Mouse (Mus musculus) right cerebral cortex, postnatal 4 days (tissue): ENCODE results near the gene Cdc25a.
A peak's percentile ranks its signal among the peaks of the same experiment; 100 is the strongest.

ENCODE experiments used
- DNase-seq: peaks from one replicate; pipeline ENCODE4 v3.0.0-alpha.2; 2022

Cdc25a gene

GRCm38 (mm10) chr9:109894413-109895090 lies 19.2 kb downstream of the Cdc25a start:
- peak; percentile 66 for DNase-seq

- no peak for DNase-seq
Measured at GRCm38 (mm10) chr9:109895593-109895992, 20.2 kb downstream of the Cdc25a start.

- no peak for DNase-seq
Measured at GRCm38 (mm10) chr9:109896253-109897150, 21.1 kb downstream of the Cdc25a start.

GRCm38 (mm10) chr9:109898027-109898426 lies 22.6 kb downstream of the Cdc25a start:
- no peak for DNase-seq

GRCm38 (mm10) chr9:109899361-109899760 lies 24.0 kb downstream of the Cdc25a start:
- no peak for DNase-seq

GRCm38 (mm10) chr9:109899774-109900173 lies 24.4 kb downstream of the Cdc25a start:
- no peak for DNase-seq

- no peak for DNase-seq
Measured at GRCm38 (mm10) chr9:109900604-109901003, 25.2 kb downstream of the Cdc25a start.

DNA sequence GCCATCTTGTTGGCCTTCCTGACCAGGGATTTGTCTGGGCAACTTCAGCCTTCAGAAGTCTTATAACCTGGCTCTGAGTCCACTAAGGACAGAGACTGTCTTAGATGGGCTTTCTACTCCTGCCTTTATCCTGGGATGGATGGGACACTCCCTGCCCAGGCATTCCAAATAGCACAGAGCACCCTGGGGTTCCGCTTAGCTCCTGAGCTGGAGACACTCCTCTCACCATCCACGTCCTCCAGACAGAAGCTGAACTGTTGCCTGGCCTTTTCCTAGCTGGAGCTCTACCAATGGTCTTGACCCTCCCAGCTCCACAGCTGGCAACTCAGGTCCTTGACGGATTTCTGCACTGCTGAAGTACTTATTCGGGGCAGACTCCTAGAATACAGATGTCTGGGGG lies 26.9 kb downstream of the Cdc25a start:
- DNase-seq = no peak

DNA sequence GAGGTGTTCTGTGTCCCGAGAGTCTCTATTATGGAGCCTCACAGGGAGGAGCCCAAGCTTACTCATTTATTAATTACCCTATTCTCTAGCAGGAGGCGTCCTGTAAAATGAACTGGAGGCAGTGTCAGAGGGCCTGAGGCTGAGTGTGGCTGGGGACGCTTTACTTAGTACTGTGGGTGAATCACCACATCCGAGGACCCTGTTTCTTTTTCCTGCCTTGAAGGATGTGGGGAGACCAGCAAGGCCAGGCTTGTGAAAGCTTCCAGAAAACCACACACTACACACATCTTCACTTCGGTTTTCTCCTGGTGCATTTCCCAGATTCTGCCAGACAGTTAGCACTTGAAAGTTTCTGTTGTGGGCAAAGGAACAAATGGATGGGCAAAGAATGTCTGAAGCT lies 27.4 kb downstream of the Cdc25a start:
- no peak for DNase-seq

DNA sequence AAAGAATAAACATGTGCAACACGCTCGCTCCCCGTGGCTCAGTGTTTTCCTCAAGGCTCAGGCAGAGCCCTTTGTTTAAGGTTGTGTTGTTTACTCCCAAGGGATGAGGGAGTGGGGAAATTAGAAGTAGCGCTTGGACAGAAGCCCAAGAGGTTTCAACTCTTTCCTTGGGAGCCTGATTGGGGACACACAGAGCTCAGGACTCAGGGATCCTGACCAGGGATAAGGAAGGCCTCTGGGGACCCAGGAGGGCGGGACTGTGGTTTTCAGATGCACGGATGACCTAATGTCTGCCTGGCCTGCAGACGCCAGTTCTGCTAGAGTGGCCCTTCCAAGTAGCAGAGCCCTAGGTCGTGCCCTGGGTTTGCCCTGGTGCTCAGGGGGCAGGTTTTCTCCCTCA lies 31.9 kb downstream of the Cdc25a start:
- DNase-seq = no peak

GRCm38 (mm10) chr9:109907774-109908465 lies 32.5 kb downstream of the Cdc25a start:
- DNase-seq = no peak

DNA sequence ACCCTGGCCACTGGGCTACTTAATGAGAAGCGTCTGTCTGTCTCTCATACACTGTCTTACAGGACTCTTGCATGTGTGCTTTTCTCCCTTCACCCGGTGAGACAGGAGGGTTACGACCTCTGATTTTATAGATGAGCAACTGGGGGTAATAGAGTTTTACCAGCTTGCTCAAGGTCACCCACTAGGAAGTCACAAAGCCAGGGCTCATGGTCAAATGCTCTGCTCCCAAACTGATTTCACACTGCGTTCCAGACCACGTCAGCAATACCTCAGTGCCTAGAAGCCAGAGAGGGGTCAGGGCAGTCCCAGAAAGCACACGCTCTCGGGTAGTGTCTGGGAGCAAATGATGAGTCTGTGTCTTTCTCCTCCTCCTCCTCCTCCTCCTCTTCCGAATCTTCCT lies 33.7 kb downstream of the Cdc25a start:
- DNase-seq = no peak

DNA sequence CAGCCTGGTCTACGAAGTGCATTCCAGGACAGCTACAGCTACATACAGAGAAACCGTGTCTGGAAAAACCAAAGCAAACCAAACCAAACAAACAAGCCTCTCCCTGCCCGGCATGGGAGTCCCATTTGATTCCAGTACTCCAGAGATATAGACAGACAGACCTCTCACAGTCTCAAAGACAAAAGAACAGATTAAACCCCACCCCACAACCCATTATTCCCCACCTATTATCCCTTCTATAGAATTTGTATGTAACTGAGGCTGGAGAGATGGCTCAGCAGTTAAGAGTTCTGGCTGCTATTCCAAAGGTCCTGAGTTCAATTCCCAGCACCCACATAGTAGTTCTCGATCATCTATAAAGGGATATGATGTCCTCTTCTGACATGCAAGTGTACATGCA lies 34.5 kb downstream of the Cdc25a start:
- DNase-seq = no peak

- DNase-seq = no peak
Measured at GRCm38 (mm10) chr9:109911779-109912178, 36.4 kb downstream of the Cdc25a start.

DNA sequence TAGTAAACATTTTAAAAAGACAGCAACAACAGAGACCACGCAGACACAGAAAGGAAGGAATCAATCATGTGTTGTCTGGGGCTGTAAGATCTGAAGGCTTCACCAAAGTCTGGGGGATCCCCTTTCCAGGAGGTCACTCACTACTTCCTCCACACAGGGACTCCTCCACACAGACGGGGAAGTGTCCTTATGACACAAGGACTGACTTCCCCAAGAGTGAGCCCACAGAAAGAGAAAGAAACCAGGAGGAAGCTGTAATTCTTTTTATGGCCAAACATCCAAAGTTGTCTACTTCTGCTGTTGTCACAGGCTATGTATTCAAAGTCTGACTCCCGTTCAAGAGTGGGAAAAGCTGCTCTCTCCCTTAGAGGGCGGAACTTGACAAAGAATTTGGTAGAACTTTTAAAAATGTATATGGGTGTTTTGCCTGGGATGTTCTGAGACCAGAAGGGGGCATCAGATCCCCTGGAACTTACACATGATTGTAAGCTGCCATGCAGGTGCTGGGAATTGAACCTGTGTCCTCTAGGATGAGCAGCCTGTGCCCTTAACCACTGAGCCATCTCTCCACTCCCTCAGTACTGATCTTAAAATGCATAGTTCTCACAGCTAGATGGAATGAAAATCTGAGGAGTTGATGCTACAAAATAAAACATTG lies 39.0 kb downstream of the Cdc25a start:
- no peak for DNase-seq

DNA sequence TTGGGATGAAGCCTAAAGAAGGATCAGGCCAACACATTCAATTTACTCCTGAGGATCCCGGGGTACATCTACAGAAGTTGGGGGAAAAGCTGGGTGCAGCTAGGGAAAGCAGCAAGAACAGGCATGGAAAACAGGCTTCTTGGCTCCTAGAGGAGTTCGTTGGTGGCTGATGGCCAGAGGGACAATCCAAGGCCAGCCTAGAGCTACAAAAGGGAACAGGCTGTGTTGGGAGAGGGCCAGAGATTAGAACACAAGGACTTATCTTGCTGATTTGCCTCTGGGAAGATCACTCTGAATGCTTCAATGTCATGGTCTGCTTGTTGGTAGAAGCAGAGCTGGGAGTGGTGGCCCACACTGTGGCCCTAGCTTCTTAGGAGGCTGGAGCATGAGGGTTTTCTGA lies 42.6 kb downstream of the Cdc25a start:
- DNase-seq = no peak

GRCm38 (mm10) chr9:109929131-109929530 lies 53.8 kb downstream of the Cdc25a start:
- no peak for DNase-seq

DNA sequence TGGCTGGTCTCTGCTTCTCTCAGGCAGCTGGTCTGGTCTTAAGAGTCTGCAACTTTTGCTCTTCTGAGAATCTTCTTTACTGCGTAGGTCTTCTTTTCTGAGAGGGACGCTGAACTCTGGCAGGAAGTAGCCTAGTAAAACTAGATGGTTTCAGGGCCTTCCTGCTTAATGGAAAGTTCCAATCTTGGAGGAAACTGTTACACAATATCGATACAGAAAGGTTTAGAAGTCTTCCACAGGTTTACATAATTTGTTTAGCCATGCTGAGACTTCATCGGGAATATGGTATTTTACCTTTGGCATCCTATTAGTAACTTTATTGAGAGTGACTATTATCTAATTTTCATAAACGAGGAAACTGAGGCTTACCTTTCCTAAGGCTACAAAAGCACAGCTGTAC lies 54.7 kb downstream of the Cdc25a start:
- no peak for DNase-seq

- DNase-seq = no peak
Measured at GRCm38 (mm10) chr9:109930752-109931151, 55.4 kb downstream of the Cdc25a start.

DNA sequence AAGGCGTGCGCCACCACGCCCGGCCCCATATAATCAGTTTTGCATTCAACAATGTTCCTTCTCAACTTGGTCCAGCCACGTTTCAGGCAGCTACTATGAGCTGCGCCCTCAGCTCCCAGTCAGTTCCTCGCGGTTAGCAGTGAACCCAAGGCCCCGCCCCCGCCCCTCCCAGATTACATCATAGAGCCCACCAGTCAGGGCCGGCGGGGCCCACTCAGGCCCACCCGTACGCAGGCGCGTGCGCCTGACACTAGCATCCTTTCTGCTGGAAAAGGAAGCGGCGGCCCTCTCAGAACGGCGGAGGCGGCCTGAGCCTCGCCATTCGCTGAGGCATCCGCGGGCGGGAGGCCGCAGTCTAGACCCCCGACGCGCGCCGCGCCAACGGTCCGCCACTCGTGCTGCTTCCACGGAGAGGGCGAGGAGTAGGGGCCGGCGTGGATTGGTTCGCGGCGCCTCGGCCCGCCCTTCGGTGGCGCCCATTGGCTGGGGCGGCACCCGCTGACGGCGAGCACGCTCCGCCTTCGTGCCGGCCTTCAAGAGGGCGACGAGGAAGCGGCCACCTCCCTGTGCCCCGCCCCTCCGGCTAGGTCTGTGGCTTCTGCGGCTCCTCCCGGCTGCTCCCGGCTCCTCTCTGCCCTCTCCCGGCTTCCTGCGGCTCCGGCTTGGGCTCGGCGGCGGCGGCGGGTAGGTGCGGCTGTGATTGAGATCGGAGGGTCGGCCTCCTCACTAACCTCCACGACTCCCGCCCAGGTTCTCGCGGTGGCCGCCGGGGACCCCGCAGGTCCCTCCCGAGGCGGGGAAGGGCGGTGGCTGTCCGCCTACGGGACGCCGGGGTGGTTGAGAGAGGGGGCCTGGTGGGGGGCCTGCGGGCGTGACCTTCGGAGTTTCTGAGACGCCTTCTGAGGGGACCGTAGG lies 56.1 kb downstream of the Cdc25a start, which contains the start of gene Map4:
Gene Map4, plus strand, starts transcription at position 204 of the 915 bp plus-strand sequence.
- peak; percentile 94 for DNase-seq

DNA sequence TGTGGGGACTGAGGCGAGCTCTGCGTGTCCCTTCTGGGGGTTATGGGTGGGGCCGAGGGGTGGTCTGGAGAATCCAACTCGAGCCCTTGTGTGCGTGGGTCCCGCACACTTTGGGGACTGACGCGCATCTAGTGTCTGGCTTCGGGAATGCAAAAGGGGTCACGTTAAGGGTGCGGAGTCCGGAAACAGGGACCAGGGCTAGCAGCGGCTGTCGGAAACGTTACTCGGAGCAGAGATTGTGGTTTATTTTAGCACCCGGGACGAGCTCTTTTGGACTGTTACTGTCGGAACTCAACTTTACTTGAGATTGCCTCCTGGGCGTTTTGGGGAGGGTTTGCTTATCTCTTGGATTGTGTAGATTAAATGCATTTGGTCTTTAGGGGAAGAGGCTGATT lies 57.0 kb downstream of the Cdc25a start:
- no peak for DNase-seq
